In genomic region chr11:55120821-55121271, GRCm38 (mm10) we compare ENCODE assay signal across 8 mouse cellular contexts. TPM values are rescaled to one million over a fixed set of nuclear protein-coding genes. Genes with fewer than 3 reads are reported as not detected.
DNase-seq lines count a peak whose midpoint lies in the region; ATAC-seq and TF ChIP-seq lines count a peak whose summit lies in the region.

No protein-coding gene starts in this region.

- no peak for ATAC-seq in kidney, embryonic 15.5 days (replicated peaks; ENCODE audit: low FRiP score)

- no peak for DNase-seq in kidney, adult 2 months
- DNase-seq in CD8-positive naive resting alpha-beta T cell, adult 2 months (ENCODE audit: low read depth in 2 of 2, low spot score in 2 of 2): peak; percentile 51 to 66
- DNase-seq in induced T-regulatory cell, adult 2 months (ENCODE audit: low read depth): peak; percentile 88
- DNase-seq in spleen, adult 2 months (ENCODE audit: low read depth in 1 of 2, low spot score in 2 of 2): peak; percentile 30 to 41
- DNase-seq in yolk sac, embryonic 10.5 days (ENCODE audit: low spot score): no peak
- DNase-seq in cerebellum, postnatal 10 days: no peak
- no peak for DNase-seq in cerebellum, postnatal 36 days

- TF ChIP-seq POLR2A in kidney, adult 2 months (IDR thresholded peaks at IDR 0.05; ENCODE audit: low read depth, low read length): no peak
- TF ChIP-seq POLR2A in spleen, adult 2 months (IDR thresholded peaks at IDR 0.05; ENCODE audit: low read depth, low read length): no peak

- no peak overlapping the region for H3K4me3 ChIP-seq in kidney, embryonic 15.5 days (replicated peaks)
- no peak overlapping the region for H3K4me3 ChIP-seq in kidney, adult 2 months (ENCODE audit: insufficient read depth, low read depth, low read length)
- peak overlapping the region; percentile 0; the same call in 1 of the 2 replicates for H3K4me3 ChIP-seq in spleen, adult 2 months (ENCODE audit: extremely low read depth, insufficient read depth, insufficient read length)

- H3K9me3 ChIP-seq in kidney, embryonic 15.5 days (replicated peaks): peaks cover 5% of the 10 kb centered on the region; the same call in 1 of the 2 replicates

- WGBS in kidney, embryonic 15.5 days: 46% methylated on average over 8 of the region's 8 CpGs
- WGBS in kidney, adult 2 months: 64% methylated on average over 8 of the region's 8 CpGs
- WGBS in spleen, adult 2 months: 13% methylated on average over 8 of the region's 8 CpGs

- H3K4me1 ChIP-seq in kidney, embryonic 15.5 days: 0 out of 2 replicates have a peak, but pooled peaks cover 7% of the 10 kb centered on the region
- no peaks in the 10 kb centered on the region for H3K4me1 ChIP-seq in kidney, adult 2 months (ENCODE audit: control insufficient read depth, insufficient read depth, low read length)
- H3K4me1 ChIP-seq in spleen, adult 2 months (ENCODE audit: control insufficient read depth, insufficient read depth, insufficient read length): peaks cover 13% of the 10 kb centered on the region

- TF ChIP-seq CTCF in kidney, adult 2 months (conservative IDR thresholded peaks at IDR 0.05; ENCODE audit: insufficient read depth, insufficient read length, low read depth, low read length): no peak
- TF ChIP-seq CTCF in spleen, adult 2 months (IDR thresholded peaks at IDR 0.05; ENCODE audit: extremely low read depth, insufficient read depth, insufficient read length, insufficient replicate concordance): no peak

- no peaks in the 10 kb centered on the region for H3K36me3 ChIP-seq in kidney, embryonic 15.5 days
- no peaks in the 10 kb centered on the region for H3K36me3 ChIP-seq in kidney, adult 2 months (ENCODE audit: control insufficient read depth, insufficient read depth, low read length)
- no peaks in the 10 kb centered on the region for H3K36me3 ChIP-seq in spleen, adult 2 months (ENCODE audit: control insufficient read depth, insufficient read depth, low read length)

- H3K27me3 ChIP-seq in kidney, embryonic 15.5 days: no peaks in the 10 kb centered on the region
- H3K27me3 ChIP-seq in kidney, adult 2 months (replicated peaks; ENCODE audit: control insufficient read depth, insufficient read depth, low read length): no peaks in the 10 kb centered on the region
- no peaks in the 10 kb centered on the region for H3K27me3 ChIP-seq in spleen, adult 2 months (ENCODE audit: control insufficient read depth, insufficient read depth, low read length)

- H3K9ac ChIP-seq in kidney, embryonic 15.5 days: no peak overlapping the region

- H3K27ac ChIP-seq in kidney, embryonic 15.5 days: peak overlapping the region; percentile 67
- no peak overlapping the region for H3K27ac ChIP-seq in kidney, adult 2 months (ENCODE audit: insufficient read depth, low read depth, low read length)
- peak overlapping the region; percentile 96 for H3K27ac ChIP-seq in spleen, adult 2 months (ENCODE audit: insufficient read depth, low read length)

- H3K4me2 ChIP-seq in kidney, embryonic 15.5 days: no peak overlapping the region

RNA-seq across cellular contexts. Expression of gene Gm2a, which starts 22.9 kb away (rescaled TPM):
- polyA plus RNA-seq in kidney, embryonic 15.5 days (2015; fragmentation: Nextera tagmentation; extraction: Ambion mirVana): 32.7 and 32.9 TPM in 2 replicates
- 216 TPM in 2 replicates for polyA plus RNA-seq in kidney, adult 2 months (2012; rRNA removed)
- polyA plus RNA-seq in spleen, adult 2 months (2012; rRNA removed): 98.3 and 128 TPM in 2 replicates

RNA-seq across cellular contexts. Expression of gene Slc36a3, which starts 30.7 kb away (rescaled TPM):
- polyA plus RNA-seq in kidney, embryonic 15.5 days (2015; fragmentation: Nextera tagmentation; extraction: Ambion mirVana): not detected in 2 replicates
- 0.04 and 0.11 TPM in 2 replicates for polyA plus RNA-seq in kidney, adult 2 months (2012; rRNA removed)
- polyA plus RNA-seq in spleen, adult 2 months (2012; rRNA removed): 1.4 and 1.6 TPM in 2 replicates

RNA-seq across cellular contexts. Expression of gene Ccdc69, which starts 42.9 kb away (rescaled TPM):
- 3.2 and 3.3 TPM in 2 replicates for polyA plus RNA-seq in kidney, embryonic 15.5 days (2015; fragmentation: Nextera tagmentation; extraction: Ambion mirVana)
- 1.6 and 2.0 TPM in 2 replicates for polyA plus RNA-seq in kidney, adult 2 months (2012; rRNA removed)
- 8.9 and 10.6 TPM in 2 replicates for polyA plus RNA-seq in spleen, adult 2 months (2012; rRNA removed)

Comparison
In these comparisons a context has a peak if more than half of its experiments do, and no peak if none do; other contexts are left out.
1. DNase-seq: peak in CD8-positive naive resting alpha-beta T cell, adult 2 months (2 of 2), induced T-regulatory cell, adult 2 months (single experiment) and spleen, adult 2 months (2 of 2); none in kidney, adult 2 months (single experiment), yolk sac, embryonic 10.5 days (single experiment), cerebellum, postnatal 10 days (0 of 2) and cerebellum, postnatal 36 days (0 of 2).